Mouse (Mus musculus) midbrain, postnatal 0 days (tissue): ENCODE measurements around the gene Snx14. TPM values are rescaled to one million over a fixed set of nuclear protein-coding genes. Genes with fewer than 3 reads are reported as not detected.

Experiments used
- ATAC-seq: fragments of 200-750 bp; cut with Nextera tagmentation; 2 replicates; pipeline ENCODE4 v1.8.0; 2017; ENCODE audit warnings: moderate number of reproducible peaks, mild to moderate bottlenecking, moderate TSS enrichment, moderate library complexity; ENCODE audit not compliant: low FRiP score
- DNase-seq: peaks from one replicate; pipeline ENCODE4 v3.0.0-alpha.2; 2015; ENCODE audit warnings: low spot score
- H3K27ac ChIP-seq: fragments of 300-500 bp; sonication (generic); 2 replicates; pipeline ENCODE4 v1.5.1; 2014; ENCODE audit warnings: low read depth, mild to moderate bottlenecking, low read length, mixed read lengths
- H3K27me3 ChIP-seq: fragments of 300-500 bp; sonication (generic); 2 replicates; pipeline ENCODE4 v1.6.1; 2014; ENCODE audit warnings: low read length, control low read depth, mixed read lengths; ENCODE audit not compliant: insufficient read depth
- H3K36me3 ChIP-seq: fragments of 300-500 bp; sonication (generic); 2 replicates; pipeline ENCODE4 v1.6.1; 2014; ENCODE audit warnings: low read length, control low read depth, mixed read lengths; ENCODE audit not compliant: insufficient read depth
- H3K4me1 ChIP-seq: fragments of 300-500 bp; sonication (generic); 2 replicates; pipeline ENCODE4 v1.6.1; 2014; ENCODE audit warnings: mild to moderate bottlenecking, control low read depth, antibody characterized with exemption, low read length, mixed read lengths; ENCODE audit not compliant: insufficient read depth
- H3K4me2 ChIP-seq: fragments of 300-500 bp; sonication (generic); 2 replicates; pipeline ENCODE4 v1.6.1; 2014; ENCODE audit warnings: low read depth, mild to moderate bottlenecking, low read length, mixed read lengths; ENCODE audit not compliant: poor library complexity, severe bottlenecking
- H3K4me3 ChIP-seq: fragments of 300-500 bp; sonication (generic); 2 replicates; pipeline ENCODE4 v1.5.1; 2014; ENCODE audit warnings: low read depth, mild to moderate bottlenecking, low read length, moderate library complexity
- H3K9ac ChIP-seq: fragments of 300-500 bp; sonication (generic); replicated peaks from 2 replicates; pipeline ENCODE4 v1.6.1; 2014; ENCODE audit warnings: mild to moderate bottlenecking, low read length, moderate library complexity, mixed read lengths; ENCODE audit not compliant: poor library complexity, severe bottlenecking
- H3K9me3 ChIP-seq: fragments of 300-500 bp; sonication (generic); 2 replicates; pipeline ENCODE4 v1.6.1; 2016; ENCODE audit warnings: low read length, control low read depth
- CTCF ChIP-seq: IDR thresholded peaks from 2 replicates; pipeline ENCODE4 v1.5.1; 2016; ENCODE audit warnings: antibody characterized with exemption, mild to moderate bottlenecking
- WGBS: fragments of 180-500 bp; shearing (Covaris S2); extraction: QIAGEN DNeasy Blood & Tissue Kit; methylation state at CpG from one replicate; pipeline ENCODE4 v1.1.7; 2014; 5-methylcytosine and 5-hydroxymethylcytosine counted together
- polyA plus RNA-seq: library from polyadenylated mRNA; unstranded; fragments of >200 nt; fragmentation: Nextera tagmentation; extraction: Ambion mirVana; gene quantifications from 2 replicates; pipeline ENCODE4 v1.2.1, GENCODE M21; 2015
- total RNA-seq: library from RNA; depleted of rRNA; stranded (reverse); fragments of >200 nt; gene quantifications from 2 replicates; pipeline ENCODE4 v1.2.3, GENCODE M21; 2014

The Snx14 gene
- total and polyA plus RNA-seq, 2 experiments from 2014 or later: 28.6 to 43.0 TPM

GRCm38 (mm10) chr9:88438237-88438554 is 562 bp downstream of the Snx14 start:
- Histone ChIP-seq H3K4me1 (0 out of 2 replicates have a peak, but pooled peaks cover 2% of the 10 kb centered on the region), H3K36me3 (no peaks in the 10 kb centered on the region), H3K9ac (peak overlapping the region; percentile 91), H3K9me3 (no peaks in the 10 kb centered on the region), H3K4me2 (peak overlapping the region; percentile 66), H3K4me3 (peak overlapping the region; percentile 90), H3K27ac (peak overlapping the region; percentile 89), H3K27me3 (no peaks in the 10 kb centered on the region)
- DNase-seq (peak; percentile 3), ATAC-seq (peak; percentile 0; the same call in 1 of the 2 replicates)
- TF ChIP-seq CTCF: no peak
- WGBS: under 1% methylated on average over 15 of the region's 15 CpGs

- Histone ChIP-seq H3K4me2 (peak overlapping the region; percentile 66), H3K4me3 (peak overlapping the region; percentile 90), H3K9ac (peak overlapping the region; percentile 91), H3K4me1 (0 out of 2 replicates have a peak, but pooled peaks cover 2% of the 10 kb centered on the region), H3K9me3 (no peaks in the 10 kb centered on the region), H3K27ac (peak overlapping the region; percentile 89), H3K27me3 (no peaks in the 10 kb centered on the region), H3K36me3 (no peaks in the 10 kb centered on the region)
- DNase-seq (no peak), ATAC-seq (no peak)
- 50% methylated on average over 10 of the region's 10 CpGs for WGBS
- TF ChIP-seq CTCF: no peak
These were observed 1.2 kb downstream of the Snx14 start for GRCm38 (mm10) chr9:88437342-88438236.

GRCm38 (mm10) chr9:88424356-88424755 is 14.4 kb downstream of the Snx14 start:
- no peaks in the 10 kb centered on the region for H3K27me3 ChIP-seq
- H3K9ac ChIP-seq: no peak overlapping the region
- peaks cover 4% of the 10 kb centered on the region; the same call in 1 of the 2 replicates for H3K36me3 ChIP-seq
- no peaks in the 10 kb centered on the region for H3K4me1 ChIP-seq
- TF ChIP-seq CTCF: no peak
- no peak overlapping the region for H3K4me2 ChIP-seq
- no peaks in the 10 kb centered on the region for H3K9me3 ChIP-seq
- WGBS: 88% methylated on average over 2 of the region's 2 CpGs
- no peak overlapping the region for H3K27ac ChIP-seq
- ATAC-seq (no peak), DNase-seq (no peak)
- H3K4me3 ChIP-seq: no peak overlapping the region

- no peak overlapping the region for H3K27ac ChIP-seq
- DNase-seq (no peak), ATAC-seq (no peak)
- WGBS: 97% methylated on average over 4 of the region's 4 CpGs
- no peak overlapping the region for H3K4me2 ChIP-seq
- H3K9me3 ChIP-seq: no peaks in the 10 kb centered on the region
- peaks cover 11% of the 10 kb centered on the region; the same call in 1 of the 2 replicates for H3K36me3 ChIP-seq
- H3K9ac ChIP-seq: no peak overlapping the region
- H3K4me3 ChIP-seq: no peak overlapping the region
- H3K4me1 ChIP-seq: no peaks in the 10 kb centered on the region
- H3K27me3 ChIP-seq: no peaks in the 10 kb centered on the region
- peak; percentile 20; the same call in 1 of the 2 replicates for TF ChIP-seq CTCF
These were observed 16.3 kb downstream of the Snx14 start for GRCm38 (mm10) chr9:88422428-88422827.

- no peak overlapping the region for H3K27ac ChIP-seq
- H3K27me3 ChIP-seq: no peaks in the 10 kb centered on the region
- no peak for DNase-seq
- no peak overlapping the region for H3K4me2 ChIP-seq
- no peak for TF ChIP-seq CTCF
- no peaks in the 10 kb centered on the region for H3K4me1 ChIP-seq
- H3K9me3 ChIP-seq: no peaks in the 10 kb centered on the region
- WGBS: 68% methylated on average over 1 of the region's 1 CpGs
- H3K4me3 ChIP-seq: no peak overlapping the region
- H3K9ac ChIP-seq: no peak overlapping the region
- ATAC-seq: no peak
- peaks cover 11% of the 10 kb centered on the region; the same call in 1 of the 2 replicates for H3K36me3 ChIP-seq
These were observed 22.0 kb downstream of the Snx14 start for GRCm38 (mm10) chr9:88416752-88417151.

GRCm38 (mm10) chr9:88409978-88410377 is 28.8 kb downstream of the Snx14 start:
- WGBS: 87% methylated on average over 2 of the region's 2 CpGs

More at GRCm38 (mm10) chr9:88409978-88410377, 28.8 kb downstream of the Snx14 start:
- Histone ChIP-seq H3K4me3 (no peak overlapping the region), H3K9me3 (no peaks in the 10 kb centered on the region), H3K9ac (no peak overlapping the region), H3K4me2 (no peak overlapping the region), H3K27me3 (no peaks in the 10 kb centered on the region), H3K4me1 (no peaks in the 10 kb centered on the region), H3K36me3 (peaks cover 11% of the 10 kb centered on the region), H3K27ac (no peak overlapping the region)
- ATAC-seq (no peak), DNase-seq (no peak)
- no peak for TF ChIP-seq CTCF
